Mouse (Mus musculus) left cerebral cortex, adult 8-10 months (tissue): ENCODE results near the gene Tas2r129. TPM values are rescaled to one million over a fixed set of nuclear protein-coding genes. Genes with fewer than 3 reads are reported as not detected.
"Not testable (repeated sequence)": the region's sequence is repeated elsewhere in the genome, so short reads cannot be mapped to it uniquely, and the experiment has no call there.

ENCODE experiments used
- DNase-seq, 2 experiments: peaks; one replicate each; pipeline ENCODE4 v3.0.0; 2022; ENCODE audit warnings: low spot score in 2 of 2
- total RNA-seq, 4 experiments: library from RNA; stranded (reverse); gene quantifications; 2 replicates each; pipeline ENCODE4 v1.2.4; 2022

Tas2r129 gene
- not detected for total RNA-seq

DNA sequence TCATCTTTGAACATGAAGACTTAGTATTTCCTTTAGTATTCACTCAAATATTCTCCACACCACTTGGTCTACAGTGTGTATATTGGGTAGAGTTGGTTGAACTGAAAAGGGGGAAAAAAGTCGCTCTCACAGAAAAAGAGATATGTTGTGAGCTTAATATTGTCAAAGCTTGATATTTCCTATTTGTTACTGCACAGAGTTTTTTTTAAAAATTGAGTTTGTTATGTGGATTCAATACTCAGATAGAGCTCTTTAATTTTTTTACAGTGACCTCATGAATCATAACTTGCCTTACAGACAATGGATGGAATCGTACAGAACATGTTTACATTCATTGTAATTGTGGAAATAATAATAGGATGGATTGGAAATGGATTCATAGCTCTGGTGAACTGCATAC lies at the start of gene Tas2r129:
Tas2r129 (plus strand) TSS at position 301 of the 400 bp plus-strand sequence.
- no peak for DNase-seq

DNA sequence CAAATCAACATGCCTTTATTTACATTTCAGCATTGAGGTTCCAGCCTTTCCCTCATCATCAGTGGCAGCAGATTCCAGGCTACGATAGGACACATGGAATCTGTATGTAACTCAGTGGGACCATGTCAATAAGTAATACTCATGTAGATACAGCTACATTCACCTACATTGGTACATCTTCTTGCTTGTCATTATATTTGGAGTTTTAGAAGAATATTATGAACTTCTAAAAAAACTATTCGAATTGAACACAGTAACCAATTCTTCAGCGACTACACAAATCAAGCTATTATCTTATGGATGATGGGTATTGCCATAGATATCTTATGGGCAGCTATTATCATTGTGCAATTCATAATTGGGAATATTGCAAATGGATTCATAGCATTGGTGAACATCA lies 41.6 kb upstream of the Tas2r129 start, which contains the start of gene Tas2r125:
Tas2r125 (plus strand) TSS at position 301 of the 400 bp plus-strand sequence.
- DNase-seq, result no peak

DNA sequence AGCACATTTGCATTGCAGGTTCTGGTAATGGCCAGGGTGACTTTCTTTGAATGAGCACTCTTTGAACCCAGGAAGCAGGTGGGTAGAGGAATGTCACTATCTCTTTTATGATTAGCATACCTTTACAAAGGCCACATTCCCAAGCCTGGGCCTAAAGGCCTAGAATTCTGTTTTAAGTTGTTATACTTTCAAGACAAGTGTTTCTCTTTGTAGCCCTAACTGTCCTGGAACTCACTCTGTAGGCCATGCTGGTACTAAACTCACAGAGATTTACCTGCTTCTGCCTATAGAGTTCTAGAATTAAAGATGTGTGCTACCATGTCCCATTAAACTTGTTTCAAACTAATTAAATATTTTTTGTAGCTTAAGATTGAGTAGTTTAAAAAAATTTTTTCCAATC lies 9.5 kb upstream of the Tas2r129 start:
- DNase-seq, result not testable (repeated sequence)

DNA sequence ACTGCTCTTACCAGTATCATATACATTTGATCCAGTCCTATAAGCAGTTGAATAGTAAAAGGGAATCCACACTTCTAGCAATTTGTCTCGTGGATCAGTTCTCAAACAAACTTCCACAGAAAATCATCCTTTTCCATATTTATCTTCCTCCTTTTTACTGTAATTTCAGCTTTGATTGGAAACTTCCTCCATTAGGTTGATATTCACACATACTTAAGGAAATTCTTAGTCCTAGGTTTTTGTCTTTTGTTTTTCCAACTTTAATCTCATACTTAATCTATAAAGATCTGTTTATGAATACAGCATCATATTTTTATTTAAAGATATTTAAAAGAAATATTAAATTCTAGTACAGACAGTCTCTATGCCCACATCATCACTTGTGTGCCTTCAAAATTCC lies 6.9 kb downstream of the Tas2r129 start, which contains the start of gene Tas2r131:
Tas2r131 (minus strand) TSS at position 101 of the 400 bp plus-strand sequence.
- DNase-seq, result no peak

DNA sequence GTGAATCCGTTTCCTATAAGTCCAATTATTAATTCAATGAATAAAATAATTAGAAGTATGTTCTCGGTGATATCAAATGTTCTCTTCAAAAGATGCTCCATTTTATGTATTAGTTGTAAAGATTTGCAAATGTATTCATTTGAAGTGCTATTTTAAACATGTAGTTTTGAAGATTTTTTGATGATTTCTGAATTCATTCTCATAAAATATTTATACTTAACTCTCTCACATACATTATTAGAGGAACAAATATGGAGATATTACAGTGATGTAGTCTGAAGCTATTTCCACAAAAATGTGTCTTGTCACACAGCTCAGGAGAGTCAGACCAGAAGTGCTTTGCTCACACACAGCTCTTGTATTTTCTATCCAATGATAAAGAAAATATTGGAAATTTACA lies 30.0 kb downstream of the Tas2r129 start, which contains the start of gene Tas2r109:
Tas2r109 (minus strand) TSS at position 101 of the 400 bp plus-strand sequence.
- DNase-seq, result no peak

Other genes with a start within 250 kb of the Tas2r129 start
- gene Tas2r122, start 239.2 kb upstream of the Tas2r129 start, total RNA-seq, result not detected
- gene Tas2r115, start 213.1 kb upstream of the Tas2r129 start, total RNA-seq, result not detected
- gene Tas2r124, start 196.4 kb upstream of the Tas2r129 start, total RNA-seq, result not detected
- not detected for gene Tas2r102, start 189.0 kb upstream of the Tas2r129 start, total RNA-seq
- gene Tas2r136, start 172.9 kb upstream of the Tas2r129 start, total RNA-seq, result not detected
- not detected for gene Tas2r117, start 148.3 kb upstream of the Tas2r129 start, total RNA-seq
- not detected for gene Tas2r123, start 104.0 kb upstream of the Tas2r129 start, total RNA-seq
- not detected for gene Tas2r116, start 95.7 kb upstream of the Tas2r129 start, total RNA-seq
- gene Tas2r110, start 83.1 kb upstream of the Tas2r129 start, total RNA-seq, result not detected
- not detected for gene Tas2r113, start 58.1 kb upstream of the Tas2r129 start, total RNA-seq
- gene Tas2r125, start 41.5 kb upstream of the Tas2r129 start, total RNA-seq, result not detected
- not detected for gene Tas2r131, start 6.8 kb downstream of the Tas2r129 start, total RNA-seq
- not detected for gene Tas2r109, start 29.9 kb downstream of the Tas2r129 start, total RNA-seq
- gene Tas2r103, start 86.0 kb downstream of the Tas2r129 start, total RNA-seq, result not detected
- not detected for gene Tas2r140, start 104.7 kb downstream of the Tas2r129 start, total RNA-seq
- gene Smim10l1, start 153.8 kb downstream of the Tas2r129 start, total RNA-seq, result 100 to 1,000 TPM; 101 to 125 (median 107) TPM